Mouse (Mus musculus) ES-E14 (cell line): Measurements from ENCODE around the gene Slc9a1. TPM values are rescaled to one million over a fixed set of nuclear protein-coding genes. Genes with fewer than 3 reads are reported as not detected.

Experiments
- DNase-seq: peaks from one replicate; pipeline ENCODE4 v3.0.0-alpha.2; 2013; ENCODE audit warnings: low read depth, low spot score
- H3K27ac ChIP-seq: 2 replicates; pipeline ENCODE4 v1.5.1; 2012; ENCODE audit warnings: low read depth, mild to moderate bottlenecking, low read length, moderate library complexity, mixed read lengths; ENCODE audit not compliant: poor library complexity, insufficient read depth, severe bottlenecking
- H3K36me3 ChIP-seq: 2 replicates; pipeline ENCODE4 v1.6.1; 2012; ENCODE audit warnings: mild to moderate bottlenecking, low read length, moderate library complexity, mixed read lengths; ENCODE audit not compliant: control insufficient read depth, poor library complexity, insufficient read depth, severe bottlenecking
- H3K4me1 ChIP-seq, 2 experiments: fragments of 150-350 bp in 1 of 2; sonication (generic) in 1 of 2; 2 replicates each; pipeline ENCODE4 v1.6.1; 2012; ENCODE audit warnings: low read length in 2 of 2, mild to moderate bottlenecking in 1 of 2, mixed read lengths in 1 of 2; ENCODE audit not compliant: control insufficient read depth in 2 of 2, insufficient read depth in 2 of 2, poor library complexity in 1 of 2
- H3K4me3 ChIP-seq, 2 experiments: fragments of 150-350 bp in 1 of 2; sonication (generic) in 1 of 2; 2 replicates each; pipeline ENCODE4 v1.5.1; 2012; ENCODE audit warnings: low read length in 2 of 2, low read depth in 1 of 2, mild to moderate bottlenecking in 1 of 2, mixed read lengths in 1 of 2; ENCODE audit not compliant: insufficient read depth in 1 of 2, poor library complexity in 1 of 2, severe bottlenecking in 1 of 2
- H3K9ac ChIP-seq: 2 replicates; pipeline ENCODE4 v1.6.1; 2012; ENCODE audit warnings: low read depth, mild to moderate bottlenecking, low read length, mixed read lengths; ENCODE audit not compliant: poor library complexity, insufficient read depth, severe bottlenecking
- H3K9me3 ChIP-seq: fragments of 150-350 bp; sonication (generic); 2 replicates; pipeline ENCODE4 v1.6.1; 2012; ENCODE audit warnings: low read depth, mild to moderate bottlenecking, low read length; ENCODE audit not compliant: control insufficient read depth, insufficient read depth
- CHD2 ChIP-seq: IDR thresholded peaks from 2 replicates; pipeline ENCODE4 v1.6.1; 2014; ENCODE audit warnings: mild to moderate bottlenecking, low read depth, low read length, inconsistent platforms
- HCFC1 ChIP-seq: IDR thresholded peaks from 2 replicates; pipeline ENCODE4 v1.6.1; 2012; ENCODE audit warnings: low read length, inconsistent platforms, borderline replicate concordance; ENCODE audit not compliant: insufficient read depth
- MAFK ChIP-seq: IDR thresholded peaks from 2 replicates; pipeline ENCODE4 v1.6.1; 2014; ENCODE audit warnings: mild to moderate bottlenecking, low read depth, low read length, inconsistent platforms; ENCODE audit not compliant: insufficient read depth
- ZC3H11A ChIP-seq: IDR thresholded peaks from 2 replicates; pipeline ENCODE4 v1.6.1; 2012; ENCODE audit warnings: low read depth, mild to moderate bottlenecking, inconsistent platforms, low read length, borderline replicate concordance
- ZNF384 ChIP-seq: IDR thresholded peaks from 2 replicates; pipeline ENCODE4 v1.6.1; 2012; ENCODE audit warnings: low read depth, low read length, inconsistent platforms
- in situ Hi-C, 2 experiments: fragments of 600-800 bp; cut with MboI; formaldehyde crosslinking; loops; one replicate each; pipeline ENCODE4 v1.15.1; 2025; ENCODE audit warnings: low sequenced_read_pairs in 2 of 2, inconsistent platforms in 1 of 2; ENCODE audit not compliant: unreplicated experiment in 2 of 2
- total RNA-seq: library from RNA; depleted of rRNA; stranded (reverse); fragments of 300-350 nt; gene quantifications from 2 replicates; pipeline ENCODE4 v1.2.3, GENCODE M21; 2012

Gene Slc9a1
- total RNA-seq, 1 experiment: 24.9 TPM

DNA sequence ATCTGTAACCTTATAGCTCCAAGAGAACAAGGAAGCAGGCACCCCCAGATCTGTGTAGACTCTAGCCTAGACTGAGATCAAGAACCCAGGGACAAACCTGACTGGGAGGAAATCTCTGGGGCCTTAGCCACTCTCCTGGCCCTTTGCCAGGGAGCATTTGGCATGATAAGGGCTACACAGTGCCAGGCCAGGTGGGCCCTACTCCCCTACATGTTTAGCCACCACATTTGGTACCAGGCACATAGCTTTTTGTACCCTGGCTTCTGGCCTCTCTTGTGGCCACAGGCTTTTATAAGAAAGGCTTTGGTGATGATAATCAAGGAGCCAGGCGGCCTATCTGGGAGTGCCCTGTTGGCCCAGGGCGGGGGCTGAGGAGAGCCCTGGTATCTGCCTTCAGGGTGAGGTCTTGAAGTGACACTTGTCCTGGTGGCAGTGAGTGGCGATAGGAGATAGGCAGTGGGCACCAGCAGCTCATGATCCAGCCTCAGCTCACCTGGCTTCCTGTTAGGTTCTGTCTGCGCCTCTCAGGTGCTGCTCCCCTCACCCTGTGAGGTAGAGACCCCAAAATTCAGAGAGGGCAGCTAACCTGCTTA is 25.6 kb downstream of the Slc9a1 start:
- no peak overlapping the region for H3K9ac ChIP-seq
- no peaks in the 10 kb centered on the region for H3K36me3 ChIP-seq
- no peak for DNase-seq
- H3K27ac ChIP-seq: no peak overlapping the region
- TF ChIP-seq ZNF384: no peak
- TF ChIP-seq HCFC1: no peak
- TF ChIP-seq CHD2: no peak
- TF ChIP-seq ZC3H11A: no peak
- TF ChIP-seq MAFK: no peak
- H3K4me3 ChIP-seq: no peak overlapping the region
- H3K4me1 ChIP-seq: peaks cover 5 to 29% of the 10 kb centered on the region in 2 experiments
- in situ Hi-C loops: no loop called here
- H3K9me3 ChIP-seq: no peaks in the 10 kb centered on the region

DNA sequence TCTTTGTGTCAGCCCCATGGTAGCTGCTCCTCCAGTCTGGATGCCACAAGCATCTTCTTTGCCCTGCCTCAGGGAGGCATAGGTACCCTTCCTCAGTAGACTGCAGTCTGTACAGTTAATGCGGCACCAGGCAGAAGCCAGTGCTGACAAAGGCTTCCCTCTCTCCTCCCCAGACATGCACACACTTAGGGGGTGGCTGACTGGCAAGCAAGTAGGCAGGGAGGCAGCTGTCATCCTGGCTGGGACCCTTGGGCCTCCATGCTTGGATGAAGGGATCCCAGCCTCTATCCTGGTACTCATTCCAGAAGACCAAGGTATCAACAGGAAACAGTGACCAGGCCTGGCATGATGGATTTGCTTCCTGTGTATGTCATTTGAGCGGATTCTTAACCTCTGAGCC is 26.6 kb downstream of the Slc9a1 start:
- no peak overlapping the region for H3K9ac ChIP-seq
- peaks cover 3 to 24% of the 10 kb centered on the region in 2 experiments for H3K4me1 ChIP-seq
- no peak overlapping the region for H3K4me3 ChIP-seq
- in situ Hi-C loops: no loop called here
- H3K27ac ChIP-seq: no peak overlapping the region
- no peaks in the 10 kb centered on the region for H3K9me3 ChIP-seq
- H3K36me3 ChIP-seq: no peaks in the 10 kb centered on the region
- DNase-seq: no peak
- TF ChIP-seq HCFC1: no peak
- no peak for TF ChIP-seq MAFK
- no peak for TF ChIP-seq ZNF384
- no peak for TF ChIP-seq ZC3H11A
- TF ChIP-seq CHD2: no peak

DNA sequence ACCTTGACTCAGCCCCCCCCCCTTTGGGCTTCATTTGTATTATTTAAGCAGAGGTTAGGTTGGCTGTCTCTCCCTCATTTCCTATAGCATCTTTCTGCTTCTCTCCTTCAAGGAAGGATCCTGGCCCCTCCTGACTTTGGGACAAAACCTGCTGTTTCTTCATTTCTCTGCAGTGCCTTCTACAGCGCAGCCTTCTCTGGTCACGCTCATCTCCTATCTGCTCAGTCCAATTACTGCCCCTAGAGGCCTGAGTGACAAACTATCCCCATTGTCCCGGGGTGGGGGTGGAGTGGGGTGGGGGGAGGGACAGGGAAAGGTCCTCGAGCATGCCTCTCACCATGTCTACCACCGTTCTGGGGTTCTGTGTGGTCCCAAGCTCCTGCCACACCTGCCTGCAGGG is 27.8 kb downstream of the Slc9a1 start:
- Histone ChIP-seq H3K27ac (no peak overlapping the region), H3K36me3 (no peaks in the 10 kb centered on the region), H3K9ac (no peak overlapping the region), H3K4me1 (peaks cover 3 to 17% of the 10 kb centered on the region in 2 experiments; a peak in 3 of 4 replicates), H3K9me3 (no peaks in the 10 kb centered on the region), H3K4me3 (no peak overlapping the region)
- TF ChIP-seq CHD2 (no peak), ZNF384 (no peak), MAFK (no peak), HCFC1 (no peak), ZC3H11A (no peak)
- DNase-seq: no peak
- in situ Hi-C loops: no loop called here

DNA sequence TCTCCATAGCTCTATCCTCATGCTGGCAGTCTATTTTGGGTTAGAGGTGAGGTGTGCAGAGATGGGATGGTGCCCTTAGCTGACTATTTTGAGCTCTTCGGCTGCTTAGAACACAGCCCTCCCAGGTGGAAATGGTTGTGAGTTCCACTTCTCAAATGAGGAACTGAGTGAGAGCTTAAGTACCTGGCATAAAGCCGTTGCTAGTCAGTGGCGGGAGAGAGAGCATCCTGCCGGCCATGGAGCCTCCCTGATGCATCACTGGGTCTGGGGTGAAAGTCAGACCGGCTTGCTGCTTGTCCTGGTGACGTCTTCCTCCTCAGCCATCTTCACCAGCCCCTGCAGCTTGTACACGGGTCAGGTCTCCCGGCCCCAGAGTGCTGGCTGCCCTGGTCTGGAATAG is 28.5 kb downstream of the Slc9a1 start:
- Histone ChIP-seq H3K9me3 (no peaks in the 10 kb centered on the region), H3K9ac (no peak overlapping the region), H3K27ac (no peak overlapping the region), H3K4me3 (no peak overlapping the region), H3K4me1 (peaks cover 3 to 17% of the 10 kb centered on the region in 2 experiments; a peak in 3 of 4 replicates), H3K36me3 (no peaks in the 10 kb centered on the region)
- no peak for TF ChIP-seq ZNF384
- no peak for TF ChIP-seq CHD2
- no peak for TF ChIP-seq MAFK
- no peak for TF ChIP-seq ZC3H11A
- no peak for TF ChIP-seq HCFC1
- no peak for DNase-seq
- in situ Hi-C loops: no loop called here

DNA sequence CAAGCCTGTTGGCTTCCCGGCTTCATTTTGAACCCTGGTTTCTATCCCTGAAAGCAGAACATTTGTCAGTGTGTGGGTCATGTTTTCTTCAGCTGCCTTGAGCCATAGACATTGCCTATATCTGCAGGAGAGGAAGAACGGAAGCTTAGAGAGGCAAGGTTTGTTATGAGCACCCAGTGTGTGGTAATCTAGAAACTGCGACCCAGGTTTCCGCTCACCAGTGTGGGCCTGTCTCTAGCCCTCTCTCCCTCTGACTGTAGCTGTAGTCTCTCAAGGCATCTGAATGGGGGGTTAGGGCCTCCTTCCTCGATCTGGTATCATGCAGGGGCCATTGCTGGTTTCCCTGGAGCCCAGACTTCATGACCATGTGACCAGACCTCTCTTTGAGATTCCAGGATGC is 29.1 kb downstream of the Slc9a1 start:
- no peaks in the 10 kb centered on the region; the same call in 1 of the 2 replicates for H3K36me3 ChIP-seq
- no peak for DNase-seq
- H3K27ac ChIP-seq: no peak overlapping the region
- TF ChIP-seq MAFK (no peak), HCFC1 (no peak), ZC3H11A (no peak), ZNF384 (no peak), CHD2 (no peak)
- no peak overlapping the region for H3K9ac ChIP-seq
- no peak overlapping the region for H3K4me3 ChIP-seq
- H3K9me3 ChIP-seq: no peaks in the 10 kb centered on the region
- H3K4me1 ChIP-seq: peaks cover 3 to 17% of the 10 kb centered on the region in 2 experiments; a peak in 3 of 4 replicates
- in situ Hi-C loops: no loop called here
